Mouse (Mus musculus) midbrain, embryonic 10.5 days (tissue): ENCODE measurements at regions not wholly inside any gene's neighbourhood (a gene's known extent, or its start where the extent isn't known, plus 50 kb on each side); places are given as distances from the start of the nearest gene placed in this dataset.

ENCODE experiments used
- DNase-seq: peaks from one replicate; pipeline ENCODE4 v3.0.0-alpha.2; 2017; ENCODE audit warnings: low spot score
- H3K27ac ChIP-seq: fragments of 300-500 bp; sonication (generic); replicated peaks from 2 replicates; pipeline ENCODE4 v1.5.1; 2016; ENCODE audit warnings: mild to moderate bottlenecking
- H3K27me3 ChIP-seq: fragments of 300-500 bp; sonication (generic); 2 replicates; pipeline ENCODE4 v1.6.1; 2016; ENCODE audit warnings: low read depth, mild to moderate bottlenecking; ENCODE audit not compliant: poor library complexity, severe bottlenecking
- H3K36me3 ChIP-seq: fragments of 300-500 bp; sonication (generic); 2 replicates; pipeline ENCODE4 v1.6.1; 2016; ENCODE audit warnings: mild to moderate bottlenecking, moderate library complexity
- H3K4me1 ChIP-seq: fragments of 300-500 bp; sonication (generic); 2 replicates; pipeline ENCODE4 v1.6.1; 2016
- H3K4me3 ChIP-seq: fragments of 300-500 bp; sonication (generic); 2 replicates; pipeline ENCODE4 v1.5.1; 2016; ENCODE audit warnings: mild to moderate bottlenecking, moderate library complexity
- H3K9me3 ChIP-seq: fragments of 300-500 bp; sonication (generic); replicated peaks from 2 replicates; pipeline ENCODE4 v1.6.1; 2016; ENCODE audit warnings: mild to moderate bottlenecking
- WGBS: fragments of 180-500 bp; shearing (Covaris S2); methylation state at CpG from one replicate; pipeline ENCODE4 v1.1.7; 2016; 5-methylcytosine and 5-hydroxymethylcytosine counted together

GRCm38 (mm10) chr10:91572796-91573195 is 391.7 kb upstream of the Tmpo start:
- H3K4me3 ChIP-seq, result no peak overlapping the region
- H3K9me3 ChIP-seq, result no peaks in the 10 kb centered on the region
- WGBS, result 92% methylated on average over 7 of the region's 7 CpGs
- no peak overlapping the region for H3K27ac ChIP-seq
- H3K27me3 ChIP-seq, result no peaks in the 10 kb centered on the region
- no peaks in the 10 kb centered on the region for H3K36me3 ChIP-seq
- no peak for DNase-seq
- peaks cover 4% of the 10 kb centered on the region for H3K4me1 ChIP-seq

GRCm38 (mm10) chr10:91569046-91569445 is 387.9 kb upstream of the Tmpo start:
- no peaks in the 10 kb centered on the region for H3K9me3 ChIP-seq
- 94% methylated on average over 6 of the region's 6 CpGs for WGBS
- no peak for DNase-seq
- H3K36me3 ChIP-seq, result no peaks in the 10 kb centered on the region
- no peak overlapping the region for H3K4me3 ChIP-seq
- no peaks in the 10 kb centered on the region for H3K27me3 ChIP-seq
- H3K4me1 ChIP-seq, result peaks cover 17% of the 10 kb centered on the region
- H3K27ac ChIP-seq, result no peak overlapping the region

GRCm38 (mm10) chr10:91566116-91566774 is 385.1 kb upstream of the Tmpo start:
- Histone ChIP-seq H3K9me3 (no peaks in the 10 kb centered on the region), H3K27ac (peak overlapping the region; percentile 52), H3K4me3 (no peak overlapping the region), H3K4me1 (peaks cover 17% of the 10 kb centered on the region), H3K27me3 (no peaks in the 10 kb centered on the region), H3K36me3 (no peaks in the 10 kb centered on the region)
- WGBS, result 48% methylated on average over 7 of the region's 7 CpGs
- DNase-seq, result no peak

GRCm38 (mm10) chr10:91559307-91559706 is 378.2 kb upstream of the Tmpo start:
- WGBS, result 88% methylated on average over 5 of the region's 5 CpGs
- no peaks in the 10 kb centered on the region for H3K36me3 ChIP-seq

GRCm38 (mm10) chr10:91548071-91548470 is 367.0 kb upstream of the Tmpo start:
- WGBS, result 73% methylated on average over 4 of the region's 4 CpGs
- H3K27me3 ChIP-seq, result 0 out of 2 replicates have a peak, but pooled peaks cover 6% of the 10 kb centered on the region
- no peak overlapping the region for H3K27ac ChIP-seq
- no peaks in the 10 kb centered on the region for H3K9me3 ChIP-seq
- peaks cover 16% of the 10 kb centered on the region for H3K4me1 ChIP-seq
- no peak for DNase-seq
- no peak overlapping the region for H3K4me3 ChIP-seq
- H3K36me3 ChIP-seq, result no peaks in the 10 kb centered on the region

More at GRCm38 (mm10) chr10:91559307-91559706, 378.2 kb upstream of the Tmpo start:
- DNase-seq, result no peak
- Histone ChIP-seq H3K27ac (no peak overlapping the region), H3K4me3 (no peak overlapping the region), H3K9me3 (no peaks in the 10 kb centered on the region), H3K4me1 (no peaks in the 10 kb centered on the region), H3K27me3 (no peaks in the 10 kb centered on the region)

- H3K27me3 ChIP-seq, result 0 out of 2 replicates have a peak, but pooled peaks cover 6% of the 10 kb centered on the region
- peak; percentile 37 for DNase-seq
- peaks cover 30% of the 10 kb centered on the region for H3K4me1 ChIP-seq
- 66% methylated on average over 9 of the region's 9 CpGs for WGBS
- no peak overlapping the region for H3K4me3 ChIP-seq
- 0 out of 2 replicates have a peak overlapping the region, but pooled peaks have one; percentile 42 for H3K27ac ChIP-seq
- no peaks in the 10 kb centered on the region for H3K9me3 ChIP-seq
- no peaks in the 10 kb centered on the region for H3K36me3 ChIP-seq
Observed at GRCm38 (mm10) chr10:91546140-91546539, 365.0 kb upstream of the Tmpo start.

- Histone ChIP-seq H3K27me3 (0 out of 2 replicates have a peak, but pooled peaks cover 6% of the 10 kb centered on the region), H3K4me3 (no peak overlapping the region), H3K9me3 (no peaks in the 10 kb centered on the region), H3K4me1 (peaks cover 30% of the 10 kb centered on the region), H3K36me3 (no peaks in the 10 kb centered on the region), H3K27ac (0 out of 2 replicates have a peak overlapping the region, but pooled peaks have one; percentile 28)
- WGBS, result 86% methylated on average over 3 of the region's 3 CpGs
- no peak for DNase-seq
Observed at GRCm38 (mm10) chr10:91545421-91545820, 364.3 kb upstream of the Tmpo start.

- no peak overlapping the region for H3K27ac ChIP-seq
- 84% methylated on average over 3 of the region's 3 CpGs for WGBS
- no peak overlapping the region for H3K4me3 ChIP-seq
- H3K4me1 ChIP-seq, result peaks cover 34% of the 10 kb centered on the region
- H3K27me3 ChIP-seq, result 0 out of 2 replicates have a peak, but pooled peaks cover 6% of the 10 kb centered on the region
- no peaks in the 10 kb centered on the region for H3K9me3 ChIP-seq
- H3K36me3 ChIP-seq, result no peaks in the 10 kb centered on the region
- DNase-seq, result no peak
Observed at GRCm38 (mm10) chr10:91543167-91543918, 362.2 kb upstream of the Tmpo start.

- Histone ChIP-seq H3K36me3 (no peaks in the 10 kb centered on the region), H3K4me1 (peaks cover 44% of the 10 kb centered on the region), H3K27me3 (0 out of 2 replicates have a peak, but pooled peaks cover 6% of the 10 kb centered on the region), H3K4me3 (peak overlapping the region; percentile 20; the same call in 1 of the 2 replicates), H3K27ac (peak overlapping the region; percentile 63; the same call in 1 of the 2 replicates), H3K9me3 (no peaks in the 10 kb centered on the region)
- peak; percentile 30 for DNase-seq
- 0% methylated on average over 9 of the region's 9 CpGs for WGBS
Observed at GRCm38 (mm10) chr10:91542201-91542604, 361.1 kb upstream of the Tmpo start.

GRCm38 (mm10) chr10:91537241-91537640 is 356.1 kb upstream of the Tmpo start:
- WGBS, result 41% methylated on average over 8 of the region's 8 CpGs
- H3K36me3 ChIP-seq, result no peaks in the 10 kb centered on the region
- no peaks in the 10 kb centered on the region for H3K27me3 ChIP-seq
- H3K4me1 ChIP-seq, result peaks cover 38% of the 10 kb centered on the region
- no peak overlapping the region for H3K4me3 ChIP-seq
- DNase-seq, result peak; percentile 19
- peak overlapping the region; percentile 42; the same call in 1 of the 2 replicates for H3K27ac ChIP-seq
- no peaks in the 10 kb centered on the region for H3K9me3 ChIP-seq

GRCm38 (mm10) chr10:91535392-91535791 is 354.3 kb upstream of the Tmpo start:
- Histone ChIP-seq H3K4me3 (no peak overlapping the region), H3K27me3 (no peaks in the 10 kb centered on the region), H3K9me3 (no peaks in the 10 kb centered on the region), H3K4me1 (peaks cover 31% of the 10 kb centered on the region), H3K36me3 (no peaks in the 10 kb centered on the region), H3K27ac (no peak overlapping the region)
- WGBS, result 60% methylated on average over 2 of the region's 2 CpGs
- no peak for DNase-seq

GRCm38 (mm10) chr10:91528305-91528704 is 347.2 kb upstream of the Tmpo start:
- Histone ChIP-seq H3K9me3 (0 out of 2 replicates have a peak, but pooled peaks cover 5% of the 10 kb centered on the region), H3K4me1 (no peaks in the 10 kb centered on the region), H3K36me3 (no peaks in the 10 kb centered on the region), H3K27me3 (no peaks in the 10 kb centered on the region), H3K27ac (no peak overlapping the region), H3K4me3 (no peak overlapping the region)
- no peak for DNase-seq
- 81% methylated on average over 2 of the region's 2 CpGs for WGBS

GRCm38 (mm10) chr10:91521168-91521567 is 340.1 kb upstream of the Tmpo start:
- Histone ChIP-seq H3K36me3 (no peaks in the 10 kb centered on the region), H3K4me3 (no peak overlapping the region), H3K4me1 (peaks cover 6% of the 10 kb centered on the region; the same call in 1 of the 2 replicates), H3K27me3 (no peaks in the 10 kb centered on the region), H3K9me3 (no peaks in the 10 kb centered on the region), H3K27ac (no peak overlapping the region)
- WGBS, result 86% methylated on average over 2 of the region's 2 CpGs
- no peak for DNase-seq
